Mouse (Mus musculus): ENCODE results near the gene Mesd.

- TF ChIP-seq CTCF (IDR thresholded peaks at IDR 0.05; ENCODE audit: borderline replicate concordance, insufficient read depth, low read depth, low read length): no peak
- no peak for TF ChIP-seq POLR2A (IDR thresholded peaks at IDR 0.05; ENCODE audit: borderline replicate concordance, insufficient read depth, low read length)
Observed at GRCm38 (mm10) chr7:83857208-83857488, 27.1 kb upstream of the Mesd start.

Measured in cerebellum, adult 2 months (tissue).